Mouse (Mus musculus): Measurements from ENCODE around the gene Gm21789. TPM values are rescaled to one million over a fixed set of nuclear protein-coding genes. Genes with fewer than 3 reads are reported as not detected.
"Not testable (repeated sequence)": the region's sequence is repeated elsewhere in the genome, so short reads cannot be mapped to it uniquely, and the experiment has no call there.

Gene Gm21789
- not detected in 2 replicates for polyA plus RNA-seq (2012; ENCODE audit: insufficient read depth, insufficient read length, low replicate concordance, missing spikeins)

DNA sequence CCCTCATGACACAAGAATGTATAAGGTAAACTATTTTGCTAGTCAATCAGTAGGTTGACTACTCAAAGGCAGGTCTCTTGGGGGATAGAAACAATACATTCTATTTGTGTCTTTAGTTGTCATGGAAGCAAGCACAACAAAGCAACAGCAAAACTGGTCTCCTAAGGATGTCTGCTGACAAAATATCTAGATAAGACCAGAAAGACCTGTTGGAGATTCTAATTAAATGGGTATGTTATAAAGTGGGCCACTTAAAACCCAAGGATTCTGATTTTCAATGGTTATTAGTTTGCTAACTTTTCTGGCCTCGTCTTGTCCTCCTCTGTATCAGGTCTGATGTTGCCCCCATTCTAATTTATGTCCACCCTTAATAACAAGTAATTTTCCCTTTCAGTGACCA lies at the start of gene Gm21789:
Gm21789 (plus strand) TSS at position 301 of the 400 bp plus-strand sequence.
- H3K27ac ChIP-seq (ENCODE audit: insufficient read depth, low read depth, low read length); H3K4me1 ChIP-seq (ENCODE audit: control insufficient read depth, insufficient read depth, low read length); H3K4me3 ChIP-seq (ENCODE audit: insufficient read depth, low read depth, low read length): not testable (repeated sequence)
- WGBS, result no CpG with 5 or more reads among the region's 1 CpGs

DNA sequence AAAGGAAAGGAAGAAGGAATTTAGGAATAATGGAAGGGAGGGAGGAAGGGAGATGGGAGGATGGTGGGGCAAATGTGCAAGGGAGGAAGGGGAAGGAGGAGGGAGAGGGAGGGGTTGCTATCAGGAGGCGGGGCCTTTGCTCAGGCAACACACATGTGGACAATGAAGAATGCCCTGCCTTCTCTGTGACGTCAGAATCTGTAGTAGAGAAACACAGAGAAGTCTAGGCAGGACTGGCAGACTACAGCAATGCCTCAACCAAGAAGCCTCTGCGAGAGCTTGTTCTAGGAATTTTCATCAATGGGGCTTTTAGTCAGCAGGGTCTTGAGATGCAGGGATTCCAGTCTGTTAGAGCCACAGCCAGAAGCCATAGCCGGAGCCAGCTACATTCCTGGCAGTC lies 47.2 kb upstream of the Gm21789 start, which contains the start of gene Btbd35f30:
Btbd35f30 (plus strand) TSS at position 301 of the 400 bp plus-strand sequence.
- not testable (repeated sequence) for H3K4me1 ChIP-seq (ENCODE audit: control insufficient read depth, insufficient read depth, low read length); H3K4me3 ChIP-seq (ENCODE audit: insufficient read depth, low read depth, low read length); H3K27ac ChIP-seq (ENCODE audit: insufficient read depth, low read depth, low read length)
- no CpG with 5 or more reads among the region's 4 CpGs for WGBS

GRCm38 (mm10) chrX:32973597-32973996 lies 32.0 kb downstream of the Gm21789 start, which contains the start of gene Btbd35f5:
Btbd35f5 (plus strand) TSS chrX:32973897.
- not testable (repeated sequence) for H3K4me3 ChIP-seq (ENCODE audit: insufficient read depth, low read depth, low read length); H3K4me1 ChIP-seq (ENCODE audit: control insufficient read depth, insufficient read depth, low read length); H3K27ac ChIP-seq (ENCODE audit: insufficient read depth, low read depth, low read length)
- WGBS, result no CpG with 5 or more reads among the region's 3 CpGs

Other genes with a start within 250 kb of the Gm21789 start
- gene Btbd35f21, start 215.7 kb upstream of the Gm21789 start, polyA plus RNA-seq (2012; ENCODE audit: insufficient read depth, insufficient read length, low replicate concordance, missing spikeins), result not detected in 2 replicates
- not detected in 2 replicates for gene Btbd35f30, start 47.1 kb upstream of the Gm21789 start, polyA plus RNA-seq (2012; ENCODE audit: insufficient read depth, insufficient read length, low replicate concordance, missing spikeins)
- gene Btbd35f5, start 32.1 kb downstream of the Gm21789 start, polyA plus RNA-seq (2012; ENCODE audit: insufficient read depth, insufficient read length, low replicate concordance, missing spikeins), result not detected in 2 replicates